Mouse (Mus musculus): ENCODE results near the gene Etv6. TPM values are rescaled to one million over a fixed set of nuclear protein-coding genes. Genes with fewer than 3 reads are reported as not detected.

Etv6 gene
- total RNA-seq, 2 experiments from 2014 or later = 7.8 to 8.3 TPM

DNA sequence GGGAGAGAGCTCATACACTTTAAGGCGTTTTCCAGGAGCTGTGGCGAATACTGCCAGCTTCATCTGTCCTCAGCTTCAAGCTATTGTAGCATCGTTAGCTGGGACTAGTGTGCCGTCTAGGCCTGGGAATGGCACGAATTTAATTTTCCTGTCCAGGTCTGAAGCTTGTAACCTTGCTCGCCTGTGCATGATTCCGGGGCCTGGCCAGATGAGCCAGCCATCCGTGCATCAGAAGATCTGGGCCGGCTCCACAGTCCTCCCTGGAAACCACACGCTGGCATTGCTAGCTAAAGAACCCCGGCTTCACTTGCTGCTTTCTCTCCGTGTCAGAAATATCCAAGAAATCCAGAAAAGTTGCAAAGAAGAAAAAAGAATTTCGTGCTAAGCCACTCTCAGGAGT is 93.1 kb downstream of the Etv6 start:
- DNase-seq = no peak
- intact Hi-C loops (cut with DNase I; ENCODE audit: low total_unique reads) = loop anchor here (10.0 kb wide), 1 partner anchor 84 kb away; no protein-coding TSS in a partner anchor

DNA sequence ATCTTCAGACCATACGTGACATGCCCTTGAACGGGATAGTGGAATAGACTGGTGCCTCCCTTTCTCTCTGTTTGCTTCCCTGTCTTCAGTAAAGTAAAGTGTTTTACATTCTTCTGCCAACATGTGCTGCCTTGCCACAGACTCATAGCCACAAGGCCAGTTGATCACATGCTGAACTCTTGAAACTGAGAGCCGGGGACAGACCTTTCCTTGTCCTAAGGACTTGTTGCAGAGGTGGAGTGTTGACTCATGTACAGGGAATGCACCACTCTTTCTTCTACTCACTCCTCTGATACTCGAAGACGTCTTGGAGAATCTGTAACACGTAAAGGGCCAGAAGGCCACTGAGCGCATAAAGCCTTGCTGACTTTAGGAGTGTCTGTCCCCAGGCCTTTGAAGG is 94.3 kb downstream of the Etv6 start:
- intact Hi-C loops (cut with DNase I; ENCODE audit: low total_unique reads) = loop anchor here (10.0 kb wide), 1 partner anchor 85 kb away; no protein-coding TSS in a partner anchor
- no peak for DNase-seq

DNA sequence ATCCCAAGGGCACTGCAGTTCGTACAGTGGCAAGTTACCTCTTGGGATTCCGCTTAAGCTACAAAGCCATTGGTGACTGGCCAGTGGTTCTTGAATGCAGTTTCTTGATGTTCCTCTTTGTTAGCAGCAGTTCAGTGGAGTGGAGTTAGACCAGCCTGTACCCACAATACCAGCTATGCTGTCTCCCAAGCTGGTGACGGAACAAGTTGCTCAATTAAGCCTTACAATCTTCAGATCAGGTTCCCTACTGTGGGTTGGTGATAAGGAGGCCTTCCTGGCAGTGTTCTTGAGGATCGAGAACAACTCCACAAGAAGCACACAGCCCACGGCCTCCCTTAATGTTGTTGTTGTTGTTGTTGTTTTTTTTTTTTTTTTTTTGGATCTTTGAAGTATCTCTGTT is 95.3 kb downstream of the Etv6 start:
- intact Hi-C loops (cut with DNase I; ENCODE audit: low total_unique reads) = no loop called here
- no peak for DNase-seq

DNA sequence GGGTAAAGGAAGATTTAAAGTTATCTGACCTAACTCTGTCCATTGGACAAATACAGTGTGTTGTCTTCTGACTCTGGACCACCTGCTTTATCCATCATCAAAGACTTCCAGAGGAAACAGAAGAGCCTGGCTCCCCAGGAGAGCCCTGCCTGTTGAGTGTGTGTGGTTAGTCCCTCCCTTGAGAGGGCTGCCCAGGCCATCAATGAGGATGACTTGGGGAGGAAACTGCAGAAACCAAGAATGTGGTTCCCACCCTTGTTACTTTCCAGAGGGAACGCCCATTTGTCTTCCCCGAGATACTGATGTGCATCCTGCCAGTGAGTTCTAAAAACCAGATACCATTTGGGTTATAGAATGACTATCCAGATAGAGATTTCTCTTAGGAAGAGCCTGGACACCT is 96.1 kb downstream of the Etv6 start:
- intact Hi-C loops (cut with DNase I; ENCODE audit: low total_unique reads) = no loop called here

DNA sequence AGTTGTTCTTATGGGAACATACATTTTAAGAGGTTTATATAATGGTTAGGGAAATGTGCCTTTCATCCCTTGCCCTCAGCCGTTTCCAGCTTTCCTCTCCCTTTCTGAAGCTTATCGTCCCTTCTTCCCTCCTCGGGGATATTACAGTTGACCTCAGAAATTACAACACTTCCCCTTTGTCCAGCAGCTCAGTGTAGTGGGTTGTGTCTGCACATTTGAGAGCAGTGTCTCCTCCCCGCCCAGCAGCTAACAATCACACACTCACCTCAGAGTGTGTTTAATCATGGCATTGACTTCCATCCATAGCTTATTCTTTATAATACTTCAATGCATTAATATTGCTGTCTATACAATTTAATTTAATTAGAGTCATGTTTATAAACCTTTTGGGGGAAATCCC is 98.3 kb downstream of the Etv6 start:
- intact Hi-C loops (cut with DNase I; ENCODE audit: low total_unique reads) = no loop called here

More for the DNA sequence above, 96.1 kb downstream of the Etv6 start:
- DNase-seq = no peak

DNA sequence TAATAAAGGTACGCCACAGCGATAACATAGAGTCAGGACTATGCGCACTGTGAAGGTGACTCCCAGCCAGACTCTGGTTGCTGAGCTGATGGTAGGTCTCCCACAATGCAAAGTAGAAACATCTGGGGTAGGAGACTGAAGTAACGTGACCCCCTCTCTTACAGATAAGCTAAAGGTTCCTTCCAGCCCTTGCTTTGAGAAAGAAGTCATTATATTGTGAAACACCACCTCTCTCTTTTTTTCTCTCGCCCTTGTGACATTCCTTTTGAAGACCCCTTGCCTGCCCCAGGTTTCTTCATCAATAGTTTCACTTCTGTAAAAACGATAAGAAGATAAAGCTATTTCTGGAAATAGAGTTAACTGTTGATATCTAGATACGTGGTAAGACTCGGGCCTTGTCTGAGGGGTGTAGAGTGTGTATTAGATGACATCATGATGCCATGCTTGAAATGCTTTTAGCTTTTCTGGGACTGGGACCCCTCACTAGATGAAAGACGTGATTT is 99.4 kb downstream of the Etv6 start:
- no peak for DNase-seq
- intact Hi-C loops (cut with DNase I; ENCODE audit: low total_unique reads) = no loop called here

More for the DNA sequence above, 98.3 kb downstream of the Etv6 start:
- DNase-seq = no peak

DNA sequence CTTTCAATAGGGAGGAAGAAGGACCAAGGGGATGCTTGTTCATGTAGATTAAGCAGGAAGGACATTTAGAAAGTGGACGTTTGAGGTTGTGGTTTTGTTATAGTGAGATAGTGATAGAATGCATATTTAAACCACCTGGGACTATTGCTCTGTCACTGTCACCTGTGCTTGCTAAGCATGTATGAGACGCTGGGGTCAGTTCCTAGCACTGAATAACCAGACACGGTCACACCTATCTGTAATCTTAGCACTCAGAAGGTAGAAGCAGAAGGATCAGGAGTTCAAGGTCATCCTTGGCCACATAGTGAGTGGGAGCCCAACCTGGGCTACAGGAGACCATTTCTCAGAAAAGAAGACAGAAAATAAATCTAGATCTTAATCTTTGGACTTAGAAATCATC is 100.8 kb downstream of the Etv6 start:
- no peak for DNase-seq
- intact Hi-C loops (cut with DNase I; ENCODE audit: low total_unique reads) = no loop called here

DNA sequence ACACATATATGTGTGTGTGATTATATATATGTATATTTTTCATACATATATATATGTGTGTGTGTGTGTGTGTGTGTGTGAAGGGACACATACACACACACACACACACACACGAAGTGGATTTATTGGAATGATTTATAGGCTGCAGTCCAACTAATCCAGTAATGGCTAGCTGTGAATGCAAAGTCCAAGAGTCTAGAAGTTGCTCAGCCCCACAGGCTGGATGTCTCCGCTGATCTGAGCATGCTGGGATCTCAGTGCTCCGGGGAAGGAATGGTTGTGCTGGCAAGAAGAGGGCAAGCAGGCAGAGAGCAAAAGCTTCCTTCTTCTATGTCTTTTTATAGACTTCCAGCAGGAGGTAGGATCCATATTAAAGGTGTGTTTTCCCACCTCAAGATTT is 103.9 kb downstream of the Etv6 start:
- DNase-seq = no peak
- intact Hi-C loops (cut with DNase I; ENCODE audit: low total_unique reads) = no loop called here

DNA sequence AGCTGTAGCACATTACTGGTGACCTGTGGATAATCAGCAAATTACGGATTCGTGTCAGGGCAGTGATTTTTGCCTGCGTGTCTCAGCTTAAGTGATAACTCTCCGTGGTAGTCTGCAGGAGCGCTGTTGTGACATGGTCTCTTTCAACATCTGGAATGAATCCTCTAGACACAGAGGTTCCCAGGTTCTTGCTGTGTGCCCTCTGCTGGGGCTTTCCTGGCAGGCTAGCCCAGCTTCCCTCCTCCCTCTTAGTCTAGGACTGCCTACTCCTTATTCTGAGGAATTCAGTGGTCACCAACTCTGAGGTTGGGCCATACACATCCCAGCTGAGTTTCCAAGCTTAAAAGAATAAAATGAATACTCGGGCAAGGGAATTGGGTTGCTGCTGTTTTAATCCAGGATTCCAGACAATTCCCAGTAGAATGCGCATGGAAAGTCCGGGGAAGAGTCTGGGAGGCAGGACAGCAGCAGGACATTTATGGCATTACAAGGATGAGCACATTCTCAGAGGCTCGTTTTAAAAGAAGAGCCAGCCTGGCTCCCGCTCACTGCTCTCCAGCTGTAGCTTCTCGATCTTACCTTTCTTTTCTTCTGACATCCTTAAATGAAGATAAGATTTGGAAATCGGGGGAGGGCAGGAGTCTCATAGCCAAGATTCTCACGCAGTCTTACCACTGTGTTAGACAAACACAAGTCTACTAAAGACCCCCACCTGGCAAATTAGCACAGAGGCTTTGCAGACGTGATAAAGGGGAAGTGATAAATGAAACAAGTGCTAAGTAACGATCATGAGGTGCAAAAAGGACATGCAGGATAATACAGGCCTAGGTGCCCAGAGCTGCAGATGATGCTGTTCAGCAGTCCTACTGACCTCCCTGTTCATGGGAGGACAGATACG is 105.5 kb downstream of the Etv6 start:
- DNase-seq = no peak
- intact Hi-C loops (cut with DNase I; ENCODE audit: low total_unique reads) = no loop called here

DNA sequence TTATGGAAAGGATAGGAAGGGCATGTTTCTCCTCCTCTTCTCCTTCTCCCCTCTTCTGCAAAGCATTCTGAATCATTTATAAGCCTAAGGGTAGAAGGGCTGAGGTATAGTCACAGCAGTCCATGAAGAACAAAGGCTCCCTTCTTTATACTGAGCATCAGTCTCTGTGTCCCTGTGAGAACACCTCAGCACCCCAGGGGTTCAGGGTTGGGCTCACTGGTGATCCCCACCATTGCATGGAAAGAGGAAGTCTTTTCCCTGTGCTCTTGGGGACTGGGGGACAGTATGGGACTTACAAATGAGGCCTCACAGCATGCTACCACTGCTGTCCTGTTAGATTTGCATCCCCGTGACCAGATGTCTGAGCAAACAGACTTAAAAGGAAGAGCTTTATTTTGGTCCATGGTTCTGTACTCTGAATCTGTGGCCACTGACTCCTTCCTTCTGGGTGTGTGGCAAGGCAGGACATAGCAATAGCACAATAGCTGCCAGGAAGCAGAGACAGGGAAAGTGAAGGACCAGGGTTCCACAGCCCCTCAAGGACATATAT is 106.2 kb downstream of the Etv6 start:
- intact Hi-C loops (cut with DNase I; ENCODE audit: low total_unique reads) = no loop called here
- no peak for DNase-seq

DNA sequence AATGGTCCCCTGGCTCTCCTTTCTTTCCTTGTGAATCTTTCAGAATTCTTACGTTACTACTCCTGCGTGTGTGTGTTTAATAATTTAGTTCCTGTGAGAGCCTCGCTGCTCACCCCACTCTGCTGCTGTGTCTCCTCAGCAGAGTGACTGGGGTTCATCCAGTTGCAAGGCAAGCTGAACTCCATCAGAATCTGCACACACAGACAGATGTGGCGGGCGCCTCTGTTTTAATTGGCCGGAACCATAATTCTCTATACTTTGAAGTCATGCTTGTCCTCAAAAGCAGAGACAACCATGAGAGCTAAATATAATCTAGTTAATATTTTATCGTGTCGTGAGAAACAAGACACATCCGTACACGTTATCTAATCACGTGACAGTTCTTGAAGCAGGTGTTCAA is 107.2 kb downstream of the Etv6 start:
- DNase-seq = no peak
- intact Hi-C loops (cut with DNase I; ENCODE audit: low total_unique reads) = no loop called here

DNA sequence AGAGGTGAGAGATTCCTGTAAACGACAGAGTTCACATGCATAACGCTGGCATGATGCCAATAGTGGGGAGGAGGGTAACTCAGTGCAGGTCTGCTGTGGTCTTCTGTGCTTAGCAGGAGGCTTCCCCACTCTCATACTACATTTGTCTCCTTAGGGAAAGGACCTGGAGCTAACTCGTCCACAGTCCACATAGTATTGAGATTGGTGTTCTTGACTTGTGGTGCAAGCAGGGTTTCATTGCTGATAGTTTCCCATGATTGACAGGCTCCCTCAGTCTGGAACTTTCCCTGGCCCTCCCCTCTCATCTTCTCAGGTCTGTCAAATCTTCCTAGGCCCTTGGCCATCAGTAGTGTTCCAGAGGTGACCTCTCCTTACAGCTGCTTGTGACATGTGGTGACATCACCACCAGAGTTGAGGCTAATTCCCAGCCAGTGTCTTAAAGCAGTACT is 108.2 kb downstream of the Etv6 start:
- no peak for DNase-seq
- intact Hi-C loops (cut with DNase I; ENCODE audit: low total_unique reads) = no loop called here

DNA sequence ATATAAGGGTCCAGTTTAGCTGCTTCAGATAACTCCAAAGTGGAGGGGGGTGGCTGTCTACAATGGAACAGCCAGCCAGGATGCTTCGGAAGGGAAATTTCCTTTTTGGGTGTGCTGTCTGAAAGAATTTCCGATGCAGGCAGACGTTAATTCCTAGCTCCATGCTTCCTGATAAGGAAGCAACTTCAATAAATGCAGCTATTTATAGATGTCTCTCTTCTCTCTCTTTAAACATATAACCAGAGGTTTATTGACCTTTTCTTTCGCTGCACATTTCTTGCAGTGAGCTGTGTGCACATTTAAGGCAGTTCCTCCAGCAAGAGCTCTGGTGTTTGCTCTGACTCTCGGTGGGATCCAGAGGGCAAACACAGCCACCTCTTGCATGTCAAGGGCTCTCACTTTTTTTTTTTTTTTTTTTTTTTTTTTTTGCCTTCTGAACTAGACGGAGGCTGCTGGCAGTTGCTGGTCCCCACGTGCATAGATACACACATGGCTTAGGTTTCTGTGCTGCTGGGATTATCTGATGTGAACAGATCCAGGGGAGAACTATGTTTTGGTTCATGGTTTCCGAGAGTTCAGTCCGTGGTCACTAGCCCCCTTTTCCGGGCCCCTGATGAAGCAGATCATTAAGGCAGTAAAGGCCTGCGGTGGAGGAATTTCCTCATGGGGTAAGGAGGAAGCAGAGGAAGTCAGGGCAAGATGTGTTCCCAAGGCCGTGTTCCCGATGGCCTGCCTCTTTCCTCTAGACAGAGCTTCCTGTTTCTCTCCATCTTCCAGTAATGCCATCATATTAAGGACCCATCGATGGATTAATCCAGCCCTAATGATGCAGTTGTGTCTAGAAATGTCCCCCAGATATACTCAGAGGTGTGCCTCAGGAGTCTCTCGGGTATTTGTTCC is 109.0 kb downstream of the Etv6 start:
- intact Hi-C loops (cut with DNase I; ENCODE audit: low total_unique reads) = no loop called here
- DNase-seq = no peak

DNA sequence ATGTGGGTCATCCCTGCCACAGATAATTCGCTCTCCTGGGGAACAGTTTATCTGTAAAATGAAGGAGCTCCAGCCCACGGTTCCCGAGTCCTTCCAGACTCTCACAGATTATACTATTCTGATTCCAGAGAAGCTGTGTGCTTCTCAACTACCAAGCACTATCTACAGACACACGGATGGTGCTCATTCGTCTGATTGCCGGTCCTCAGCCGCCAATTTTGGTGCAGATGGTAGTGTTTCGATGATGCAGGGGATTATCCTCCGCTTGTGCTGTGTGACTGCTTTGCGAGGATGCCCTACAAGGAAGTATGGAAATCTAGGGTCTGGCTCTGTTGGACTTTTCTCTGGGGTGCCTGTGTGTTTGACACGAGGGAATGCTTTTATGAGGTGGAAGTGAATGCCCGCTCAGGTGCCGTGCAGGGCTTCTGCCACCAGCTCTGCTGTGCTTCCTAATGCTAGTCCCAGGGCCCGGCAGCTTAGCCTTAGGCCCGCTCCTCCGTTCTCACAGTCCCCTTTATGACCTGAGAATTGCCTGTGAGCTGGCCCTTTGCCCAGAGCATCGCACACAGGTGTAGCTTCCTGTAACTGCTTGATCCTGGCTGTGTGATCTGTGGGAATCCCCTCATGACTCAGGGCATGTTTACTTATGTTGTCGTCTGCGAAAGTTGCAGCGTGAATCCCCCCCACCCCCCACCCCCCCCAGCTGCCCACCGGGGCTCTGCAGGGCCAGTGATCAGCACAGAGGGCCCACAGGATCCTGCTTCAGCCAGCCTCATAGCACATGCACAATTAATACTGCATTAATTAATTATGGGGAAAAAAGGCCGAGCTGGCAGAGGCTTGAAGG is 112.3 kb downstream of the Etv6 start:
- intact Hi-C loops (cut with DNase I; ENCODE audit: low total_unique reads) = no loop called here
- no peak for DNase-seq

DNA sequence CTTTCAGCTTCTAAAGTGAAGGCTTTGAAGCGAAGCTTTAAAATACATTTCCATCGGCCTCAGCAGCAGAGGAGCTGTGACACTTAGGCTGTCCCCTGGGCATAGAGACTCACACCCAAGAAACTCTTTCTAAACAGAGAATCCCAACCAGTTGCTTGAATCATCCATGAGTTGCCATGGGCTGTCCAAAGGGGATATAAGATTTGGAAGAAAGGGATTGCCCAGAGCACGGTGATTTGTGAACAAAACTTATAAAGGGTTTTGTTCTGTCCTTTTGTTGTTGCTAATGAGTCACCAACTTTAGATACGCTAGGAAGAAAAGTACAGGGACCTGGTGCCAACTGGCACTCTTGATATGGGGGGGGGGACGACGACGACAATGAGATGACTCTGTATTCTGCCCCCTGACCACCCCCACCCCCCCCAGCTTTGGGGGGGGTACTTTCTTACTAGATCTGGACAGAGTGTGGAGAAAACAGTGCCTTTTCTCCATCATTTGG is 113.0 kb downstream of the Etv6 start:
- intact Hi-C loops (cut with DNase I; ENCODE audit: low total_unique reads) = no loop called here
- no peak for DNase-seq

DNA sequence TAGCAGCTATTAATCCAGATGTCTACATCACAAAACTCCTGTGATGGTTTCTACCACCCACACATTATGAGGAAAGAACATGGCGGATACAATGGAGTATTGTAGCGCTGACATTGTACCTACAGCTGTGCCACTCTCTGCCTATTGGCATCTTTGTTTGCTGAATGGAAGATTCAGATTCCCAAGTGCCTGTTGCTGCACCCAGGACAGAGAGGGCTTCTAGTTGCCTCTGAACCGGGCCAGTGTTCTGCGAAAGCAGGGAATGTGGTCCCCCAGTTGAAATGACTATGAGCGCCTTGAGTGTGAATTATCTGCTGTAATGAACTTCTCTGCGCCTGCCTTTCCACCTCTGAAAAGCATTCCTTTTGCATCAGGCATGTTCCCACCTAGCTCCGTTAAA is 114.1 kb downstream of the Etv6 start:
- DNase-seq = no peak
- intact Hi-C loops (cut with DNase I; ENCODE audit: low total_unique reads) = no loop called here

DNA sequence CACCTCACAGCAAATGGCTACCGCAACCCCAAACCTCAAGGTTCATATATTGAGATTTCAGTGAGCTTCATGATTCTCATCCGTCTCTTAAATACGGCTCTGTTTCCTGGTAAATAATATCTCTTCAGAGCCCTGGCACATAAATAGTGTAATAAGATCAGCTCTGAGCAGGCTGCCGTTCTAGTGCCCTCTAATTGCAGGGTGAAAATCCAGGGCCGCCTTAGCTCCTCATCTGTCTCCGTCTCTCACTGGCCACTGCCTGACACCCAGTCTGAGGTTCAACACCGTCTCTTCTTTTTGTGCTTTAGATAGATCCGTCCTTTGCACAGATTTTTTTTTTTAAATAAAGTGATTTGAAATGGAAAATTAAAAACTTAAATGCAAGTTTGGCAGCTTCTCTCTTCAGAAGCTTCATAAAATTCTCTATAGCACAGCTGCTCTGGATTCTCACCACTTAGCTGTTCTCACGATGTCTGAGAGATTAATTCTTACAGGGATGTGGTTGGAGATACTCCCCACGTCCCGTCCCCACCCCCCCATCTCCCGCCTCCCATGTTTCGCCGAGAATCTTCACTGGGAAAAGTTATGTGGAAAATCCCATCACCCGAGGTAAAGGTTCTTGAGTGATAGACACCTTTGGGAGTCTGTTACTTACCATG is 115.7 kb downstream of the Etv6 start:
- peak; percentile 32 for DNase-seq
- intact Hi-C loops (cut with DNase I; ENCODE audit: low total_unique reads) = no loop called here

DNA sequence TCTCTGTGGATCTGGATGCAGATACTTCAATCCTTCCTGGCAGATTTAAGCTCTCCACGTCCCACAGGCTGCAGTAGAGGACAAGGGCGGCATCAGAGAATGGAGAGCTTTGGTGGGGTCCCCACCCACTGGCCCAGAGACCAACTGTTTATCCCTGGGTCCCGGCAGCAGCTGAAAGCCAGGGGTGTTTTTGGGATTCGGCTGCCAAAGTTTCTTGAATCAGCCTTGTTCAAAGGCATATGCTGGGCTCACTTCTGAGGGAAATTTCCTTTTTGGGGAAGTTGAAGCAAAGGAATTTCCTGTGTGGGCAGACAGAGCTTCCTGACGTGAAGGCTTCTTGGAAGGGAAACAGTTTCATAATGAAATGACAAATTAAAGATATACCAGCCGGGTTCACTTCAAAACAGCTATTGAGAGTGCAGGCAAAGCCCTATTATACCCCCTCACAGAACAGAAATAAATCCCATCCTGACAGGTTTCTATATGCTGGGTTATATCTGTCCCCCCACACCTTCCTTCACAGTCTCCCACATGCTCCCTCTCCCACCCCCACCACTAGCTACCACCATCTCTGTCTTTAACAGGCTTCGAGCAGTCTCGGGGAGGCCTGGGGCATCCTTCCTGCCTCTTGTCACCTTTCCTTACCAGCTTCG is 116.5 kb downstream of the Etv6 start:
- peak; percentile 39 for DNase-seq
- intact Hi-C loops (cut with DNase I; ENCODE audit: low total_unique reads) = no loop called here
